Comparison of ENCODE assay signal across 8 mouse cellular contexts in genomic region chr11:68724117-68724516, GRCm38 (mm10). TPM values are rescaled to one million over a fixed set of nuclear protein-coding genes. Genes with fewer than 3 reads are reported as not detected.
DNase-seq lines count a peak whose midpoint lies in the region; ATAC-seq and TF ChIP-seq lines count a peak whose summit lies in the region.

No protein-coding gene starts in this region.

- H3K9me3 ChIP-seq in forebrain, postnatal 0 days (ENCODE audit: low read length) = no peaks in the 10 kb centered on the region
- no peaks in the 10 kb centered on the region for H3K9me3 ChIP-seq in forebrain, embryonic 13.5 days (replicated peaks)
- H3K9me3 ChIP-seq in heart, embryonic 12.5 days (replicated peaks) = no peaks in the 10 kb centered on the region

- no peak overlapping the region for H3K4me3 ChIP-seq in forebrain, postnatal 0 days (ENCODE audit: low read depth, low read length)
- no peak overlapping the region for H3K4me3 ChIP-seq in forebrain, embryonic 13.5 days
- no peak overlapping the region for H3K4me3 ChIP-seq in heart, embryonic 12.5 days

- peak; percentile 70 for TF ChIP-seq CTCF in forebrain, postnatal 0 days (IDR thresholded peaks at IDR 0.05; ENCODE audit: low read depth)

- no peak overlapping the region for H3K4me2 ChIP-seq in forebrain, postnatal 0 days (ENCODE audit: low read depth)
- H3K4me2 ChIP-seq in forebrain, embryonic 13.5 days = no peak overlapping the region
- H3K4me2 ChIP-seq in heart, embryonic 12.5 days = no peak overlapping the region

- H3K9ac ChIP-seq in forebrain, postnatal 0 days = no peak overlapping the region
- no peak overlapping the region for H3K9ac ChIP-seq in forebrain, embryonic 13.5 days
- no peak overlapping the region for H3K9ac ChIP-seq in heart, embryonic 12.5 days

- no peak for ATAC-seq in forebrain, postnatal 0 days
- no peak for ATAC-seq in forebrain, embryonic 13.5 days
- 0 out of 2 replicates have a peak, but pooled peaks have one; percentile 39 for ATAC-seq in common myeloid progenitor, adult 5-6 weeks (replicated peaks; ENCODE audit: low read depth, poor library complexity, severe bottlenecking)
- ATAC-seq in heart, embryonic 12.5 days (ENCODE audit: insufficient number of reproducible peaks, low FRiP score) = no peak

- H3K36me3 ChIP-seq in forebrain, postnatal 0 days (ENCODE audit: insufficient read depth) = peaks cover 15% of the 10 kb centered on the region
- peaks cover 65% of the 10 kb centered on the region for H3K36me3 ChIP-seq in forebrain, embryonic 13.5 days (ENCODE audit: poor library complexity, severe bottlenecking)
- peaks cover 74% of the 10 kb centered on the region for H3K36me3 ChIP-seq in heart, embryonic 12.5 days

- peak; percentile 33 for DNase-seq in forebrain, postnatal 0 days
- peak; percentile 12 for DNase-seq in retina, embryonic 14.5 days (ENCODE audit: low spot score)
- DNase-seq in retina, postnatal 1 day = no peak
- DNase-seq in thymus, postnatal 0 days (ENCODE audit: low spot score) = peak; percentile 18
- DNase-seq in adrenal gland, postnatal 36 days = no peak

- H3K27ac ChIP-seq in forebrain, postnatal 0 days (ENCODE audit: low read depth, low read length) = no peak overlapping the region
- H3K27ac ChIP-seq in forebrain, embryonic 13.5 days = no peak overlapping the region
- H3K27ac ChIP-seq in heart, embryonic 12.5 days (ENCODE audit: poor library complexity, severe bottlenecking) = no peak overlapping the region

- H3K27me3 ChIP-seq in forebrain, postnatal 0 days (ENCODE audit: insufficient read depth, low read length) = no peaks in the 10 kb centered on the region
- no peaks in the 10 kb centered on the region for H3K27me3 ChIP-seq in forebrain, embryonic 13.5 days
- no peaks in the 10 kb centered on the region for H3K27me3 ChIP-seq in heart, embryonic 12.5 days (replicated peaks)

- H3K4me1 ChIP-seq in forebrain, postnatal 0 days (ENCODE audit: insufficient read depth) = no peaks in the 10 kb centered on the region
- peaks cover under 1% of the 10 kb centered on the region; the same call in 1 of the 2 replicates for H3K4me1 ChIP-seq in forebrain, embryonic 13.5 days
- peaks cover 7% of the 10 kb centered on the region; the same call in 1 of the 2 replicates for H3K4me1 ChIP-seq in heart, embryonic 12.5 days (replicated peaks)

RNA-seq across cellular contexts. Expression of gene Myh10, which starts 32.8 kb away (rescaled TPM):
- 141 and 183 TPM in 2 replicates for total RNA-seq in forebrain, postnatal 0 days (2014; rRNA removed)
- 50.4 and 68.0 TPM in 2 replicates for polyA plus RNA-seq in forebrain, postnatal 0 days (2015; fragmentation: Nextera tagmentation; extraction: Ambion mirVana)
- 108 and 122 TPM in 2 replicates for polyA plus RNA-seq in forebrain, embryonic 13.5 days (2015; fragmentation: Nextera tagmentation; extraction: Ambion mirVana)
- 20.8 and 22.3 TPM in 2 replicates for total RNA-seq in common myeloid progenitor, adult 5-6 weeks (2017)
- polyA plus RNA-seq in thymus, postnatal 0 days (2015; fragmentation: Nextera tagmentation; extraction: Ambion mirVana) = 5.4 and 5.9 TPM in 2 replicates
- total RNA-seq in adrenal gland, postnatal 36 days (2021) = 10 to 100 TPM; 33.8 to 35.6 TPM
- polyA plus RNA-seq in heart, embryonic 12.5 days (2016; fragmentation: Nextera tagmentation; extraction: Ambion mirVana) = 219 and 235 TPM in 2 replicates

Comparison
In these comparisons a context has a peak if more than half of its experiments do, and no peak if none do; other contexts are left out.
1. DNase-seq: peak in forebrain, postnatal 0 days (single experiment), retina, embryonic 14.5 days (single experiment) and thymus, postnatal 0 days (single experiment); none in retina, postnatal 1 day (single experiment) and adrenal gland, postnatal 36 days (0 of 2).